Mouse (Mus musculus) CH12.LX (cell line): ENCODE measurements around the gene Cs. TPM values are rescaled to one million over a fixed set of nuclear protein-coding genes. Genes with fewer than 3 reads are reported as not detected.
A peak's percentile ranks its signal among the peaks of the same experiment; 100 is the strongest.

ENCODE experiments used
- DNase-seq: peaks from one replicate; pipeline ENCODE4 v3.0.0-alpha.2; 2013; ENCODE audit errors: extremely low read depth
- H3K27ac ChIP-seq: 2 replicates; pipeline ENCODE4 v1.5.1; 2012; ENCODE audit warnings: low read depth, mild to moderate bottlenecking, control low read depth, moderate library complexity; ENCODE audit not compliant: insufficient read depth
- H3K27me3 ChIP-seq: replicated peaks from 2 replicates; pipeline ENCODE3; 2012; ENCODE audit warnings: inconsistent platforms
- H3K36me3 ChIP-seq, 2 experiments: replicated peaks in 1 of 2; 2 replicates each; pipeline versions ENCODE3 to v1.6.1; 2012; ENCODE audit warnings: inconsistent platforms in 1 of 2, low read length in 1 of 2, mild to moderate bottlenecking in 1 of 2, mixed read lengths in 1 of 2, moderate library complexity in 1 of 2; ENCODE audit not compliant: control insufficient read depth in 1 of 2, insufficient read depth in 1 of 2
- H3K4me1 ChIP-seq, 2 experiments: 2 replicates each; pipeline ENCODE4 v1.6.1; 2012; ENCODE audit warnings: inconsistent platforms in 1 of 2, moderate library complexity in 1 of 2; ENCODE audit not compliant: insufficient read depth in 2 of 2, control insufficient read depth in 1 of 2
- H3K4me2 ChIP-seq: 2 replicates; pipeline ENCODE4 v1.6.1; 2012; ENCODE audit warnings: low read depth, mild to moderate bottlenecking, control low read depth; ENCODE audit not compliant: poor library complexity, insufficient read depth, severe bottlenecking
- H3K4me3 ChIP-seq, 3 experiments: fragments of 150-350 bp in 1 of 3; sonication (generic) in 1 of 3; replicated peaks in 1 of 3; 2 replicates each; pipeline versions ENCODE3 to v1.5.1; 2011 to 2012; ENCODE audit warnings: low read depth in 2 of 3, low read length in 2 of 3, mild to moderate bottlenecking in 2 of 3, moderate library complexity in 2 of 3, control low read depth in 1 of 3, improper control_type of control experiment in 1 of 3, inconsistent platforms in 1 of 3, mixed read lengths in 1 of 3; ENCODE audit not compliant: poor library complexity in 1 of 3
- H3K79me2 ChIP-seq: replicated peaks from 2 replicates; pipeline ENCODE4 v1.6.1; 2012; ENCODE audit warnings: mild to moderate bottlenecking, moderate library complexity; ENCODE audit not compliant: control insufficient read depth, poor library complexity, insufficient read depth, severe bottlenecking; ENCODE audit errors: extremely low read depth
- H3K9ac ChIP-seq: 2 replicates; pipeline ENCODE4 v1.6.1; 2012; ENCODE audit warnings: low read depth, mild to moderate bottlenecking, control low read depth, moderate library complexity; ENCODE audit not compliant: insufficient read depth
- H3K9me3 ChIP-seq: replicated peaks from 2 replicates; pipeline ENCODE3; 2012; ENCODE audit warnings: low read length, inconsistent platforms, mixed read lengths
- BHLHE40 ChIP-seq: IDR thresholded peaks from 2 replicates; pipeline ENCODE4 v1.6.1; 2011; ENCODE audit warnings: mild to moderate bottlenecking, low read depth, low read length, improper control_type of control experiment
- CHD2 ChIP-seq: IDR thresholded peaks from 2 replicates; pipeline ENCODE4 v1.6.1; 2011; ENCODE audit warnings: low read length, improper control_type of control experiment
- CTCF ChIP-seq, 2 experiments: IDR thresholded peaks in 1 of 2; conservative IDR thresholded peaks in 1 of 2; 2 replicates each; pipeline ENCODE4 v1.5.1; 2011 to 2012; ENCODE audit warnings: low read depth in 2 of 2, low read length in 2 of 2, improper control_type of control experiment in 1 of 2, inconsistent platforms in 1 of 2, mild to moderate bottlenecking in 1 of 2, moderate library complexity in 1 of 2
- ELF1 ChIP-seq: IDR thresholded peaks from 2 replicates; pipeline ENCODE4 v1.6.1; 2014; ENCODE audit warnings: low read depth, mild to moderate bottlenecking, inconsistent platforms, low read length, improper control_type of control experiment
- EP300 ChIP-seq: IDR thresholded peaks from 2 replicates; pipeline ENCODE4 v1.6.1; 2011; ENCODE audit warnings: low read length, improper control_type of control experiment
- ETS1 ChIP-seq: conservative IDR thresholded peaks from 2 replicates; pipeline ENCODE4 v1.6.1; 2012; ENCODE audit warnings: low read depth, mild to moderate bottlenecking, inconsistent platforms, low read length, improper control_type of control experiment, moderate library complexity
- HCFC1 ChIP-seq: IDR thresholded peaks from 2 replicates; pipeline ENCODE4 v1.6.1; 2012; ENCODE audit warnings: low read depth, mild to moderate bottlenecking, inconsistent platforms, low read length, improper control_type of control experiment
- IRF4 ChIP-seq: IDR thresholded peaks from 2 replicates; pipeline ENCODE4 v1.6.1; 2014; ENCODE audit warnings: low read depth, mild to moderate bottlenecking, inconsistent platforms, low read length, improper control_type of control experiment
- JUN ChIP-seq: IDR thresholded peaks from 2 replicates; pipeline ENCODE4 v1.6.1; 2011; ENCODE audit warnings: low read depth, mild to moderate bottlenecking, low read length, improper control_type of control experiment, moderate library complexity; ENCODE audit not compliant: insufficient read depth
- KAT2A ChIP-seq: IDR thresholded peaks from 2 replicates; pipeline ENCODE4 v1.6.1; 2012; ENCODE audit warnings: low read length, improper control_type of control experiment, inconsistent platforms; ENCODE audit not compliant: insufficient replicate concordance
- MAFK ChIP-seq: IDR thresholded peaks from 2 replicates; pipeline ENCODE4 v1.6.1; 2011; ENCODE audit warnings: low read length, improper control_type of control experiment; ENCODE audit not compliant: insufficient replicate concordance
- MAX ChIP-seq: IDR thresholded peaks from 2 replicates; pipeline ENCODE4 v1.6.1; 2011; ENCODE audit warnings: low read length, improper control_type of control experiment
- MAZ ChIP-seq: IDR thresholded peaks from 2 replicates; pipeline ENCODE4 v1.6.1; 2012; ENCODE audit warnings: low read depth, mild to moderate bottlenecking, inconsistent platforms, low read length, improper control_type of control experiment, moderate library complexity
- NELFE ChIP-seq: IDR thresholded peaks from 2 replicates; pipeline ENCODE4 v1.6.1; 2011; ENCODE audit warnings: low read depth, low read length, improper control_type of control experiment
- NRF1 ChIP-seq: IDR thresholded peaks from 2 replicates; pipeline ENCODE4 v1.6.1; 2014; ENCODE audit warnings: low read depth, mild to moderate bottlenecking, inconsistent platforms, low read length, improper control_type of control experiment, moderate library complexity
- POLR2A ChIP-seq: IDR thresholded peaks from 2 replicates; pipeline ENCODE4 v1.6.1; 2011; ENCODE audit warnings: low read depth, mild to moderate bottlenecking, improper control_type of control experiment, low read length
- POLR2AphosphoS2 ChIP-seq: IDR thresholded peaks from 2 replicates; pipeline ENCODE4 v1.6.1; 2011; ENCODE audit warnings: low read depth, low read length, improper control_type of control experiment
- RAD21 ChIP-seq: IDR thresholded peaks from 2 replicates; pipeline ENCODE4 v1.6.1; 2011; ENCODE audit warnings: low read depth, mild to moderate bottlenecking, low read length, improper control_type of control experiment, moderate library complexity
- RCOR1 ChIP-seq: conservative IDR thresholded peaks from 2 replicates; pipeline ENCODE4 v1.6.1; 2012; ENCODE audit warnings: low read depth, mild to moderate bottlenecking, inconsistent platforms, low read length, improper control_type of control experiment
- SMC3 ChIP-seq: IDR thresholded peaks from 2 replicates; pipeline ENCODE4 v1.6.1; 2011; ENCODE audit warnings: low read depth, low read length, improper control_type of control experiment
- TBP ChIP-seq: conservative IDR thresholded peaks from 2 replicates; pipeline ENCODE4 v1.6.1; 2011; ENCODE audit warnings: low read depth, low read length, improper control_type of control experiment
- UBTF ChIP-seq: IDR thresholded peaks from 2 replicates; pipeline ENCODE4 v1.6.1; 2012; ENCODE audit warnings: low read depth, mild to moderate bottlenecking, inconsistent platforms, low read length, improper control_type of control experiment, moderate library complexity
- ZMIZ1 ChIP-seq: IDR thresholded peaks from 2 replicates; pipeline ENCODE4 v1.6.1; 2012; ENCODE audit warnings: low read depth, mild to moderate bottlenecking, inconsistent platforms, low read length, improper control_type of control experiment
- ZNF384 ChIP-seq: IDR thresholded peaks from 2 replicates; pipeline ENCODE4 v1.6.1; 2012; ENCODE audit warnings: low read depth, low read length, improper control_type of control experiment, inconsistent platforms
- dilution Hi-C: fragments of 300-500 bp; cut with MboI; formaldehyde crosslinking; loops from 2 replicates; pipeline ENCODE4 v1.14.3; 2020; ENCODE audit warnings: low sequenced_read_pairs; ENCODE audit not compliant: extremely low pct_unique_long_range_greater_than_20kb, extremely low pct_ligation_motif_present
- in situ Hi-C: fragments of 300-500 bp; cut with MboI; formaldehyde crosslinking; loops from 3 replicates; pipeline ENCODE4 v1.14.3; 2019; ENCODE audit warnings: low sequenced_read_pairs, low pct_ligation_motif_present, low pct_unique_long_range_greater_than_20kb, mixed read lengths
- polyA plus RNA-seq: library from polyadenylated mRNA; unstranded; fragments of >175 nt; gene quantifications from 2 replicates; pipeline ENCODE4 v1.2.1, GENCODE M21; 2012; ENCODE audit warnings: low read depth; ENCODE audit not compliant: insufficient read length
- total RNA-seq, 2 experiments: library from RNA; depleted of rRNA; stranded (reverse); fragments of 300-350 nt in 1 of 2; fragments of >200 nt in 1 of 2; gene quantifications; 2 replicates each; pipeline ENCODE4 v1.2.3; 2012 to 2014

The Cs gene
- total and polyA plus RNA-seq, 3 experiments = 131 to 240 (median 145) TPM

DNA sequence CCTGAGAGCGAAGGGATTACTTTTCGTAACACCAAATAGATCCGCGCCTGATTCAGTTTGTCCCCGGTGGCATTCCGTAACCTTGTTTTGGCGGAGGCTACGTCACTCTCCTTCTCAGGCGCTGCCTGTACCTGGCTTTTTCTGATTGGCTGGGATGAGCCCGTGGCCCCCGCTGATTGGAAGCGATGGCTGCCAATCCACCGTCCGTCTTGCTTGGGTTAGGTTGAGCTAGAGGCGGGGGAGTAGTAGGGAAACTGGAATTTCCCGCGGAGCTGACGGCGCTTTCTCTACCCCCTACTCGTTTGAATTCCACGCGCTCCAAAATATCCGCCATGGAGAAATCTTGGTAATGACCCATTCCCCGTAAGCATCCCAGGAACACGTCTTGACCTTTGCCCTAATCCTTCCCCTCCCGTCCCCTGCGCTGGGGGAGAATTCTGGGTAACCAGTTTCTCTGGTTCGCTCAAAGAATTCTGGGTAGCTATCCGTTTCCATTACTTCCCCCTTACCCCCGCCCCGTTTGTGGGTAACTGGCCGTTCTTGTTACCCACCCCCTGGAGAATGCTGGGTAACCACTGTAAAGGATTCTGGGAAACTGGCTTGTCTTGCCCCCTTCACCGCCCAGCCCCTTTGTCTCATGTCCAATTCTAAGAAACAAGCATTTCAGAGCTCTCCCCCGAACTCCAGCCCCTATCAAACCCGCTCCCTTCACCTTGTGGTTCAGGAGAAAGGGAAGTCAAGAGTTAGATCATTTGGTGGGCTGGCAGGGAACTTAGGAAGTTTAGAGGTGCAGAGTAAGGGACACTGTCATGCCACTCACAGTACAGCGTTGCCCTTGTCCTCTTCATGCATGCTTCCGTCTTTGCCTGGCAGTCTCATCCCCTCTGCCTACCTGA is 34.2 kb upstream of the Cs start, which contains the start of gene Pan2 (continued):
- peak; percentile 20; the same call in 1 of the 2 replicates for TF ChIP-seq ETS1

DNA sequence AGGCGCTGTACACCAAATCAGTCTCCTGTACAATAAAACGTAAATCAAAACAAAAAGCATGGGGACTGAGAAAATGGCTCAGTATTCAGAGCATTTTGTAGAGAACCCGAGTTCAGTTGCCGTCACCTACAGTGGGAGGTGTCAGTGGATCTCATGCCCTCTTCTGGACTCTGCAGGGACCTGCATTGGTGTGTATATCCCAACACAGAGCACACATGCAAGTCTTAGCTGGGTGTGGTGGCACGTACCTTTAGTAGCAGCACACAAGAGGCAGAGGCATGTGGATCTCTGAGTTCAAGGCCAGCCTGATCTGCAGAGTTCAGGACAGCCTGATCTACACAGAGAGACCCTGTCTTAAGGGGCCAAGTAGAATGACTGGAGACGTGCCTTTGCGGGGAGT is 27.9 kb upstream of the Cs start:
- no peak for TF ChIP-seq MAX
- no peak for TF ChIP-seq ZMIZ1
- TF ChIP-seq MAFK = no peak
- TF ChIP-seq ZNF384 = no peak
- no peak for TF ChIP-seq NRF1
- no peak for TF ChIP-seq ELF1
- no peak for TF ChIP-seq CHD2
- no peak for TF ChIP-seq HCFC1
- no peak for TF ChIP-seq ETS1
- peak; percentile 58; the same call in 1 of the 2 replicates for TF ChIP-seq TBP
- no peak for TF ChIP-seq EP300
- no peak for TF ChIP-seq POLR2AphosphoS2
- TF ChIP-seq KAT2A = no peak
- peak; percentile 9 for TF ChIP-seq RAD21
- TF ChIP-seq UBTF = no peak
- TF ChIP-seq SMC3 = peak; percentile 24; the same call in 1 of the 2 replicates
- peak in 1 of 2 experiments; percentile 42; a peak in 2 of 4 replicates for TF ChIP-seq CTCF (conservative IDR thresholded peaks at IDR 0.05 in 1 of 2, IDR thresholded peaks at IDR 0.05 in 1 of 2; ENCODE audit: low read depth in 2 of 2, low read length in 2 of 2)
- TF ChIP-seq NELFE = no peak
- no peaks in the 10 kb centered on the region for H3K79me2 ChIP-seq
- H3K27me3 ChIP-seq = no peaks in the 10 kb centered on the region
- peaks cover 29 to 71% of the 10 kb centered on the region in 2 experiments for H3K36me3 ChIP-seq
- peaks cover 10 to 27% of the 10 kb centered on the region in 2 experiments for H3K4me1 ChIP-seq
- dilution Hi-C loops = no loop called here
- DNase-seq = peak; percentile 57
- no peak overlapping the region for H3K4me3 ChIP-seq
- H3K9me3 ChIP-seq = no peaks in the 10 kb centered on the region
- no peak overlapping the region for H3K4me2 ChIP-seq
- peak overlapping the region; percentile 53 for H3K27ac ChIP-seq
- H3K9ac ChIP-seq = no peak overlapping the region
- in situ Hi-C loops = no loop called here

DNA sequence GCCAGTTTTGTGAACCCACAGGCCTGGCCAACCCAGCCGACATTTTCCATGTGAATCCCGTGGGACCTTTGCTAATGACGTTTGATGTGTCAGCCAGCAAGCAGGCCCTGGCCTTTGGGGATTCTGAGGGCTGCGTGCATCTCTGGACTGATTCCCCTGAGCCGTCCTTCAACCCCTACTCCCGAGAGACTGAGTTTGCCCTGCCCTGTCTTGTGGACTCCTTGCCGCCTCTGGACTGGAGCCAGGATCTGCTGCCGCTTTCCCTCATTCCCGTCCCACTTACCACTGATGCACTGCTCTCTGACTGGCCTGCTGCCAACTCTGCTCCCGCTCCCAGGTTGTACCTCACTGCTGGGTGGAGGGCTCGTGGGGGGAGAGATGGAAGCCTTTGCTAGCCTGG is 27.4 kb upstream of the Cs start:
- Histone ChIP-seq H3K79me2 (no peaks in the 10 kb centered on the region), H3K27me3 (no peaks in the 10 kb centered on the region), H3K9me3 (no peaks in the 10 kb centered on the region), H3K4me3 (no peak overlapping the region), H3K4me2 (no peak overlapping the region), H3K27ac (no peak overlapping the region), H3K36me3 (peaks cover 33 to 76% of the 10 kb centered on the region in 2 experiments), H3K9ac (no peak overlapping the region), H3K4me1 (peaks cover 10 to 25% of the 10 kb centered on the region in 2 experiments)
- dilution Hi-C loops = no loop called here
- TF ChIP-seq IRF4 (peak; percentile 5; the same call in 1 of the 2 replicates), TBP (no peak), POLR2A (no peak), MAZ (no peak), MAX (no peak), ETS1 (peak; percentile 47), BHLHE40 (peak; percentile 24; the same call in 1 of the 2 replicates), KAT2A (0 out of 2 replicates have a peak, but pooled peaks have one; percentile 24), ELF1 (no peak), JUN (no peak), RCOR1 (no peak), NELFE (no peak), CHD2 (no peak), SMC3 (no peak)
- DNase-seq = peak; percentile 87
- in situ Hi-C loops = no loop called here
